Mouse (Mus musculus): ENCODE data around the gene Ckap2l. TPM values are rescaled to one million over a fixed set of nuclear protein-coding genes. Genes with fewer than 3 reads are reported as not detected.

Gene Ckap2l
- 6.7 and 8.8 TPM in 2 replicates for polyA plus RNA-seq (2015; fragmentation: Nextera tagmentation; extraction: Ambion mirVana)

GRCm38 (mm10) chr2:129296671-129297588, at the start of gene Ckap2l:
TSS of gene Ckap2l (minus strand) at chr2:129297212.
- H3K4me3 ChIP-seq = peak within 1 kb of the TSS; percentile 78
- no peaks in the 10 kb centered on the region for H3K36me3 ChIP-seq (replicated peaks)
- H3K27me3 ChIP-seq (replicated peaks) = no peaks in the 10 kb centered on the region
- under 1% methylated on average over 50 of the region's 50 CpGs for WGBS
- peak; percentile 100 for ATAC-seq (replicated peaks)
- no peaks in the 10 kb centered on the region for H3K9me3 ChIP-seq
- H3K27ac ChIP-seq = peak within 1 kb of the TSS; percentile 96
- peak within 1 kb of the TSS; percentile 89 for H3K4me2 ChIP-seq
- peak within 1 kb of the TSS; percentile 73 for H3K9ac ChIP-seq
- H3K4me1 ChIP-seq = peaks cover 10% of the 10 kb centered on the region

GRCm38 (mm10) chr2:129338138-129338621, 41.2 kb upstream of the Ckap2l start:
- Histone ChIP-seq H3K27me3 (replicated peaks) (no peaks in the 10 kb centered on the region), H3K4me1 (no peaks in the 10 kb centered on the region), H3K9me3 (no peaks in the 10 kb centered on the region), H3K4me2 (no peak overlapping the region), H3K36me3 (replicated peaks) (no peaks in the 10 kb centered on the region), H3K9ac (no peak overlapping the region), H3K4me3 (no peak overlapping the region), H3K27ac (no peak overlapping the region)
- 74% methylated on average over 6 of the region's 6 CpGs for WGBS
- ATAC-seq (replicated peaks) = no peak

GRCm38 (mm10) chr2:129333471-129333870, 36.5 kb upstream of the Ckap2l start:
- Histone ChIP-seq H3K9me3 (no peaks in the 10 kb centered on the region), H3K4me3 (no peak overlapping the region), H3K4me2 (no peak overlapping the region), H3K27ac (no peak overlapping the region), H3K9ac (no peak overlapping the region), H3K36me3 (replicated peaks) (no peaks in the 10 kb centered on the region), H3K27me3 (replicated peaks) (no peaks in the 10 kb centered on the region), H3K4me1 (no peaks in the 10 kb centered on the region)
- 54% methylated on average over 4 of the region's 4 CpGs for WGBS
- no peak for ATAC-seq (replicated peaks)

GRCm38 (mm10) chr2:129330540-129330939, 33.5 kb upstream of the Ckap2l start:
- H3K36me3 ChIP-seq (replicated peaks) = no peaks in the 10 kb centered on the region
- no peak overlapping the region for H3K4me2 ChIP-seq
- no peaks in the 10 kb centered on the region for H3K4me1 ChIP-seq
- H3K9ac ChIP-seq = no peak overlapping the region
- no peak for ATAC-seq (replicated peaks)
- 91% methylated on average over 13 of the region's 13 CpGs for WGBS
- H3K27ac ChIP-seq = no peak overlapping the region
- no peaks in the 10 kb centered on the region for H3K9me3 ChIP-seq
- no peak overlapping the region for H3K4me3 ChIP-seq
- no peaks in the 10 kb centered on the region for H3K27me3 ChIP-seq (replicated peaks)

- WGBS = 73% methylated on average over 7 of the region's 7 CpGs
- Histone ChIP-seq H3K27ac (no peak overlapping the region), H3K36me3 (replicated peaks) (no peaks in the 10 kb centered on the region), H3K4me3 (no peak overlapping the region), H3K4me2 (no peak overlapping the region), H3K27me3 (replicated peaks) (no peaks in the 10 kb centered on the region), H3K4me1 (no peaks in the 10 kb centered on the region), H3K9ac (no peak overlapping the region), H3K9me3 (no peaks in the 10 kb centered on the region)
- ATAC-seq (replicated peaks) = no peak
Observed at GRCm38 (mm10) chr2:129330024-129330423, 33.0 kb upstream of the Ckap2l start.

- 88% methylated on average over 4 of the region's 4 CpGs for WGBS
- Histone ChIP-seq H3K36me3 (replicated peaks) (no peaks in the 10 kb centered on the region), H3K27ac (no peak overlapping the region), H3K4me2 (no peak overlapping the region), H3K9ac (no peak overlapping the region), H3K9me3 (no peaks in the 10 kb centered on the region), H3K27me3 (replicated peaks) (no peaks in the 10 kb centered on the region), H3K4me3 (no peak overlapping the region), H3K4me1 (no peaks in the 10 kb centered on the region)
- ATAC-seq (replicated peaks) = no peak
Observed at GRCm38 (mm10) chr2:129328238-129328637, 31.2 kb upstream of the Ckap2l start.

GRCm38 (mm10) chr2:129324216-129324615, 27.2 kb upstream of the Ckap2l start:
- Histone ChIP-seq H3K27me3 (replicated peaks) (no peaks in the 10 kb centered on the region), H3K27ac (no peak overlapping the region), H3K4me3 (no peak overlapping the region), H3K9ac (no peak overlapping the region), H3K9me3 (no peaks in the 10 kb centered on the region), H3K36me3 (replicated peaks) (no peaks in the 10 kb centered on the region), H3K4me2 (no peak overlapping the region), H3K4me1 (no peaks in the 10 kb centered on the region)
- ATAC-seq (replicated peaks) = no peak
- 84% methylated on average over 3 of the region's 3 CpGs for WGBS

- 76% methylated on average over 1 of the region's 1 CpGs for WGBS
- Histone ChIP-seq H3K27me3 (replicated peaks) (no peaks in the 10 kb centered on the region), H3K27ac (no peak overlapping the region), H3K4me2 (no peak overlapping the region), H3K4me3 (no peak overlapping the region), H3K36me3 (replicated peaks) (no peaks in the 10 kb centered on the region), H3K9me3 (no peaks in the 10 kb centered on the region), H3K9ac (no peak overlapping the region), H3K4me1 (no peaks in the 10 kb centered on the region)
- no peak for ATAC-seq (replicated peaks)
Observed at GRCm38 (mm10) chr2:129322117-129322635, 25.2 kb upstream of the Ckap2l start.

- no peak overlapping the region for H3K4me2 ChIP-seq
- no peaks in the 10 kb centered on the region for H3K36me3 ChIP-seq (replicated peaks)
- H3K27me3 ChIP-seq (replicated peaks) = no peaks in the 10 kb centered on the region
- WGBS = 80% methylated on average over 8 of the region's 8 CpGs
- H3K4me1 ChIP-seq = no peaks in the 10 kb centered on the region
- H3K4me3 ChIP-seq = no peak overlapping the region
- H3K9ac ChIP-seq = no peak overlapping the region
- no peak overlapping the region for H3K27ac ChIP-seq
- H3K9me3 ChIP-seq = no peaks in the 10 kb centered on the region
- ATAC-seq (replicated peaks) = no peak
Observed at GRCm38 (mm10) chr2:129320033-129320605, 23.1 kb upstream of the Ckap2l start.

- H3K4me1 ChIP-seq = no peaks in the 10 kb centered on the region
- WGBS = 85% methylated on average over 4 of the region's 4 CpGs
- ATAC-seq (replicated peaks) = no peak
- no peak overlapping the region for H3K9ac ChIP-seq
- no peak overlapping the region for H3K4me3 ChIP-seq
- H3K9me3 ChIP-seq = no peaks in the 10 kb centered on the region
- no peaks in the 10 kb centered on the region for H3K27me3 ChIP-seq (replicated peaks)
- H3K27ac ChIP-seq = no peak overlapping the region
- no peaks in the 10 kb centered on the region for H3K36me3 ChIP-seq (replicated peaks)
- H3K4me2 ChIP-seq = no peak overlapping the region
Observed at GRCm38 (mm10) chr2:129315831-129316230, 18.8 kb upstream of the Ckap2l start.

GRCm38 (mm10) chr2:129314880-129315279, 17.9 kb upstream of the Ckap2l start:
- WGBS = 80% methylated on average over 6 of the region's 6 CpGs
- Histone ChIP-seq H3K9me3 (no peaks in the 10 kb centered on the region), H3K36me3 (replicated peaks) (no peaks in the 10 kb centered on the region), H3K9ac (no peak overlapping the region), H3K4me3 (no peak overlapping the region), H3K27me3 (replicated peaks) (no peaks in the 10 kb centered on the region), H3K4me1 (no peaks in the 10 kb centered on the region), H3K4me2 (no peak overlapping the region), H3K27ac (no peak overlapping the region)
- no peak for ATAC-seq (replicated peaks)

GRCm38 (mm10) chr2:129313934-129314333, 16.9 kb upstream of the Ckap2l start:
- no peak for ATAC-seq (replicated peaks)
- no peaks in the 10 kb centered on the region for H3K27me3 ChIP-seq (replicated peaks)
- no peak overlapping the region for H3K4me3 ChIP-seq
- H3K27ac ChIP-seq = no peak overlapping the region
- H3K9ac ChIP-seq = no peak overlapping the region
- H3K4me1 ChIP-seq = no peaks in the 10 kb centered on the region
- H3K4me2 ChIP-seq = no peak overlapping the region
- no peaks in the 10 kb centered on the region for H3K36me3 ChIP-seq (replicated peaks)
- H3K9me3 ChIP-seq = no peaks in the 10 kb centered on the region
- WGBS = 97% methylated on average over 1 of the region's 1 CpGs
